Mouse (Mus musculus) limb, embryonic 13.5 days (tissue): ENCODE measurements around the gene Bbs7. TPM values are rescaled to one million over a fixed set of nuclear protein-coding genes. Genes with fewer than 3 reads are reported as not detected.
"Not testable (repeated sequence)": the region's sequence is repeated elsewhere in the genome, so short reads cannot be mapped to it uniquely, and the experiment has no call there.

ENCODE experiments used
- ATAC-seq: fragments of 200-750 bp; cut with Nextera tagmentation; 2 replicates; pipeline ENCODE4 v1.8.0; 2017; ENCODE audit warnings: low read depth, moderate number of reproducible peaks, moderate TSS enrichment; ENCODE audit not compliant: low FRiP score
- H3K27ac ChIP-seq: fragments of 300-500 bp; sonication (generic); 2 replicates; pipeline ENCODE4 v1.5.1; 2015; ENCODE audit warnings: inconsistent platforms, mild to moderate bottlenecking, moderate library complexity
- H3K27me3 ChIP-seq: fragments of 300-500 bp; sonication (generic); 2 replicates; pipeline ENCODE4 v1.6.1; 2015; ENCODE audit warnings: mild to moderate bottlenecking, inconsistent platforms
- H3K36me3 ChIP-seq: fragments of 300-500 bp; sonication (generic); 2 replicates; pipeline ENCODE4 v1.6.1; 2015; ENCODE audit warnings: inconsistent platforms, mild to moderate bottlenecking, moderate library complexity
- H3K4me1 ChIP-seq: fragments of 300-500 bp; sonication (generic); 2 replicates; pipeline ENCODE4 v1.6.1; 2015; ENCODE audit warnings: inconsistent platforms
- H3K4me2 ChIP-seq: fragments of 300-500 bp; sonication (generic); replicated peaks from 2 replicates; pipeline ENCODE4 v1.6.1; 2015; ENCODE audit warnings: inconsistent platforms, mild to moderate bottlenecking, moderate library complexity
- H3K4me3 ChIP-seq: fragments of 300-500 bp; sonication (generic); 2 replicates; pipeline ENCODE4 v1.5.1; 2015; ENCODE audit warnings: moderate library complexity, mild to moderate bottlenecking, inconsistent platforms
- H3K9ac ChIP-seq: fragments of 300-500 bp; sonication (generic); 2 replicates; pipeline ENCODE4 v1.6.1; 2015; ENCODE audit warnings: mild to moderate bottlenecking, inconsistent platforms
- H3K9me3 ChIP-seq: fragments of 300-500 bp; sonication (generic); 2 replicates; pipeline ENCODE4 v1.6.1; 2016; ENCODE audit warnings: inconsistent platforms
- WGBS: fragments of 180-500 bp; shearing (Covaris S2); methylation state at CpG from one replicate; pipeline ENCODE4 v1.1.7; 2015; 5-methylcytosine and 5-hydroxymethylcytosine counted together
- polyA plus RNA-seq: library from polyadenylated mRNA; unstranded; fragments of >200 nt; fragmentation: Nextera tagmentation; extraction: Ambion mirVana; gene quantifications from 2 replicates; pipeline ENCODE4 v1.2.1, GENCODE M21; 2015

The Bbs7 gene
- polyA plus RNA-seq, result 19.8 and 19.9 TPM in 2 replicates

- no peak within 1 kb of the TSS for H3K27ac ChIP-seq
- WGBS, result 3% methylated on average over 38 of the region's 38 CpGs
- H3K9ac ChIP-seq, result peak within 1 kb of the TSS; percentile 73
- peak within 1 kb of the TSS; percentile 69 for H3K4me2 ChIP-seq
- H3K4me3 ChIP-seq, result peak within 1 kb of the TSS; percentile 55
- H3K4me1 ChIP-seq, result peaks cover 9% of the 10 kb centered on the region; the same call in 1 of the 2 replicates
- no peaks in the 10 kb centered on the region for H3K27me3 ChIP-seq
- H3K9me3 ChIP-seq, result no peaks in the 10 kb centered on the region
- no peaks in the 10 kb centered on the region for H3K36me3 ChIP-seq
- peak; percentile 100 for ATAC-seq
Measured at GRCm38 (mm10) chr3:36613202-36613907, at the start of gene Bbs7. TSS of gene Bbs7 (minus strand) at chr3:36613477.

DNA sequence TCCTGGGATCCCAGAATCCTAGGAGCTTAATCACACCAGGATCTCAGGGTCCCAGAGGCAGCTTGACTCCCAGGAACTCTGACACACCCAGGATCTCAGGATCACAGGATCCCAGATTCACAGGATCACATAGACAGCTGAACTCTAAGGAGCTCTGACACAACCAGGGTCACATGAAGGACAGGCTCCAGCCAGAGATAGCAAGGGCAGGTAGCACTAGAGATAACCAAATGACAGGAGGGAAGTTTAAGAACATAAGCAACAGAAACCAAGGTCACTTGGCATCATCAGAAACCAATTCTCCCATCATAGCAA lies 31.9 kb upstream of the Bbs7 start:
- ATAC-seq, result not testable (repeated sequence)

GRCm38 (mm10) chr3:36644554-36645244 lies 31.4 kb upstream of the Bbs7 start:
- 79% methylated on average over 3 of the region's 3 CpGs for WGBS
- no peak for ATAC-seq
- H3K4me1 ChIP-seq, result no peaks in the 10 kb centered on the region
- no peaks in the 10 kb centered on the region for H3K27me3 ChIP-seq
- no peaks in the 10 kb centered on the region for H3K36me3 ChIP-seq
- no peaks in the 10 kb centered on the region for H3K9me3 ChIP-seq
- H3K9ac ChIP-seq, result no peak overlapping the region
- H3K4me3 ChIP-seq, result no peak overlapping the region
- no peak overlapping the region for H3K4me2 ChIP-seq
- no peak overlapping the region for H3K27ac ChIP-seq

More for the DNA sequence above, 31.9 kb upstream of the Bbs7 start:
- not testable (repeated sequence) for H3K36me3 ChIP-seq, H3K27ac ChIP-seq, H3K9ac ChIP-seq, H3K4me2 ChIP-seq, H3K27me3 ChIP-seq, H3K9me3 ChIP-seq, H3K4me1 ChIP-seq, H3K4me3 ChIP-seq

DNA sequence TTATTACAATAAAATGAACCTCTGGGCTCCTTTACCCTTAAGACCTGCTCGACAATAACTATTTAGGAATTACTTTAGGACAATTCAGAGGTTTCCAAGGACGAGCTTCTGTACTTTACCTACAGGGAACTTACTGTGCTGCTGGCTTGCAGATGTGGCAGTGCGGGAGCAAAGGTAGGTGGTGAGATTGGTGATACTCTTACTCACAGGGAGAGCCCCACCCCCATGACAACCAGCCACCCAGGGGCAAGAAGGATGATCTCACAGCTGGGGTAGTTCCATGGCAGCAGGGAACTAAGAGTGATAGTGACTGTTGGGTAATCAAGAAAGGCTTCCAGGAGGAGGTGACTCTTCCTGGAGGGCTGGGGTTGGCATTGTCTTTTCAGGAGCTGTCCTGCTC lies 30.1 kb upstream of the Bbs7 start:
- no peak overlapping the region for H3K9ac ChIP-seq
- ATAC-seq, result no peak
- no peak overlapping the region for H3K4me3 ChIP-seq
- H3K4me2 ChIP-seq, result no peak overlapping the region
- H3K4me1 ChIP-seq, result no peaks in the 10 kb centered on the region
- no peaks in the 10 kb centered on the region for H3K9me3 ChIP-seq
- WGBS, result 75% methylated on average over 3 of the region's 3 CpGs
- H3K27me3 ChIP-seq, result no peaks in the 10 kb centered on the region
- H3K27ac ChIP-seq, result no peak overlapping the region
- no peaks in the 10 kb centered on the region for H3K36me3 ChIP-seq

DNA sequence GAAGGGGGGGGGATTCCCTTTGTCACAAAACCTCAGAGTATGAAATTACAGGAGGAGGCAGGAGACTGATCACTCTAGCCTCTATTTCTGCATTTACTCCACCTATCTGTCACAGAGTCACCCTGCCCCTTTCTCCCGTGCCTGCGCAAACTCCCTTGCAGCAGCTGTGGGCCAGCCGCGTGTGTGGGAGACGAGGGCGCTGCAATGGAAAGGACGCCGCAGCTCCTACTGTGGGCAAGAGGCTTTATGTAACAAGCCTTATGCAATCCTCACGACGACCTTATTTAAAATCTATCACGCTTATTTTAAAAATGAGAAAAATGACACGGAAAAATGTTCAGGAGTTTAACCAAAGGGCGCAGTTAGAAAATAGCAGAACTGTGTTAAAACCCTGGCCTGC lies 29.5 kb upstream of the Bbs7 start:
- ATAC-seq, result no peak
- H3K4me1 ChIP-seq, result no peaks in the 10 kb centered on the region
- H3K9me3 ChIP-seq, result no peaks in the 10 kb centered on the region; the same call in 1 of the 2 replicates
- 71% methylated on average over 13 of the region's 13 CpGs for WGBS
- H3K4me2 ChIP-seq, result no peak overlapping the region
- no peak overlapping the region for H3K4me3 ChIP-seq
- H3K36me3 ChIP-seq, result no peaks in the 10 kb centered on the region
- no peak overlapping the region for H3K27ac ChIP-seq
- H3K9ac ChIP-seq, result no peak overlapping the region
- H3K27me3 ChIP-seq, result no peaks in the 10 kb centered on the region

GRCm38 (mm10) chr3:36640787-36641186 lies 27.5 kb upstream of the Bbs7 start:
- ATAC-seq, result no peak
- no peaks in the 10 kb centered on the region for H3K4me1 ChIP-seq

DNA sequence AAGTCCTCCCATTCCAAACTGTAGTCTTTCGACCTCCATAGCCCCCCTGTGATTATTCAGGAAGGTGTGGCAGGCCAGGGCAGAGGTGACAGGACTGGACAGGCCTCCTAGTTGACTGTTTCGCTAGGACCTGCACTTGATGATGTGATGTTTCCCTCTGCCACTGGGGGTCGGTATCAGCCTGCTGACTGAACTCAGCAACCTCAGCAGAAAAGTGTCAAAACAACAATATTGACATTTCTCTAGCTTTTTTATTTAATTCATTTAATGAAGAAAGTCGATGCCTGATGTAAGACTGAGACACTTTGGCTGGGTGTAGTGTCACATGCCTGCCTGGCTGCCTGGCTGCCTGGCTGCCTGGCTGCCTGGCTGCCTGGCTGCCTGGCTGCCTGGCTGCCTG lies 22.2 kb upstream of the Bbs7 start:
- Histone ChIP-seq H3K9ac (no peak overlapping the region), H3K27ac (no peak overlapping the region), H3K4me2 (no peak overlapping the region), H3K4me3 (no peak overlapping the region), H3K4me1 (no peaks in the 10 kb centered on the region), H3K9me3 (no peaks in the 10 kb centered on the region; the same call in 1 of the 2 replicates), H3K36me3 (no peaks in the 10 kb centered on the region), H3K27me3 (no peaks in the 10 kb centered on the region)
- ATAC-seq, result no peak
- WGBS, result 18% methylated on average over 4 of the region's 4 CpGs

More at GRCm38 (mm10) chr3:36640787-36641186, 27.5 kb upstream of the Bbs7 start:
- 62% methylated on average over 2 of the region's 2 CpGs for WGBS
- H3K4me2 ChIP-seq, result no peak overlapping the region
- H3K36me3 ChIP-seq, result no peaks in the 10 kb centered on the region
- H3K9ac ChIP-seq, result no peak overlapping the region
- H3K9me3 ChIP-seq, result no peaks in the 10 kb centered on the region; the same call in 1 of the 2 replicates
- H3K27ac ChIP-seq, result no peak overlapping the region
- no peak overlapping the region for H3K4me3 ChIP-seq
- H3K27me3 ChIP-seq, result no peaks in the 10 kb centered on the region

GRCm38 (mm10) chr3:36626803-36627202 lies 13.5 kb upstream of the Bbs7 start:
- Histone ChIP-seq H3K9ac (no peak overlapping the region), H3K36me3 (no peaks in the 10 kb centered on the region), H3K27ac (no peak overlapping the region), H3K9me3 (no peaks in the 10 kb centered on the region), H3K4me2 (no peak overlapping the region), H3K4me3 (no peak overlapping the region), H3K27me3 (no peaks in the 10 kb centered on the region), H3K4me1 (no peaks in the 10 kb centered on the region)
- 81% methylated on average over 2 of the region's 2 CpGs for WGBS
- no peak for ATAC-seq

GRCm38 (mm10) chr3:36618181-36618580 lies 4.9 kb upstream of the Bbs7 start:
- H3K4me1 ChIP-seq, result peaks cover 3% of the 10 kb centered on the region; the same call in 1 of the 2 replicates
- WGBS, result 73% methylated on average over 7 of the region's 7 CpGs
- ATAC-seq, result no peak
- H3K4me3 ChIP-seq, result no peak overlapping the region
- H3K27ac ChIP-seq, result no peak overlapping the region
- H3K4me2 ChIP-seq, result no peak overlapping the region
- no peaks in the 10 kb centered on the region for H3K36me3 ChIP-seq
- no peak overlapping the region for H3K9ac ChIP-seq
- no peaks in the 10 kb centered on the region for H3K9me3 ChIP-seq
- H3K27me3 ChIP-seq, result no peaks in the 10 kb centered on the region

GRCm38 (mm10) chr3:36613908-36614255 lies 605 bp upstream of the Bbs7 start:
- Histone ChIP-seq H3K9ac (no peak overlapping the region), H3K27ac (no peak overlapping the region), H3K4me2 (peak overlapping the region; percentile 69), H3K9me3 (no peaks in the 10 kb centered on the region), H3K4me3 (no peak overlapping the region), H3K36me3 (no peaks in the 10 kb centered on the region), H3K27me3 (no peaks in the 10 kb centered on the region), H3K4me1 (peaks cover 9% of the 10 kb centered on the region; the same call in 1 of the 2 replicates)
- WGBS, result 71% methylated on average over 4 of the region's 5 CpGs
- no peak for ATAC-seq

- peak overlapping the region; percentile 55 for H3K4me3 ChIP-seq
- H3K36me3 ChIP-seq, result no peaks in the 10 kb centered on the region
- peaks cover 9% of the 10 kb centered on the region; the same call in 1 of the 2 replicates for H3K4me1 ChIP-seq
- no peak overlapping the region for H3K27ac ChIP-seq
- peak; percentile 28; the same call in 1 of the 2 replicates for ATAC-seq
- 4% methylated on average over 6 of the region's 6 CpGs for WGBS
- peak overlapping the region; percentile 73 for H3K9ac ChIP-seq
- H3K4me2 ChIP-seq, result peak overlapping the region; percentile 69
- no peaks in the 10 kb centered on the region for H3K9me3 ChIP-seq
- no peaks in the 10 kb centered on the region for H3K27me3 ChIP-seq
Measured at GRCm38 (mm10) chr3:36612687-36613086, 590 bp downstream of the Bbs7 start.

DNA sequence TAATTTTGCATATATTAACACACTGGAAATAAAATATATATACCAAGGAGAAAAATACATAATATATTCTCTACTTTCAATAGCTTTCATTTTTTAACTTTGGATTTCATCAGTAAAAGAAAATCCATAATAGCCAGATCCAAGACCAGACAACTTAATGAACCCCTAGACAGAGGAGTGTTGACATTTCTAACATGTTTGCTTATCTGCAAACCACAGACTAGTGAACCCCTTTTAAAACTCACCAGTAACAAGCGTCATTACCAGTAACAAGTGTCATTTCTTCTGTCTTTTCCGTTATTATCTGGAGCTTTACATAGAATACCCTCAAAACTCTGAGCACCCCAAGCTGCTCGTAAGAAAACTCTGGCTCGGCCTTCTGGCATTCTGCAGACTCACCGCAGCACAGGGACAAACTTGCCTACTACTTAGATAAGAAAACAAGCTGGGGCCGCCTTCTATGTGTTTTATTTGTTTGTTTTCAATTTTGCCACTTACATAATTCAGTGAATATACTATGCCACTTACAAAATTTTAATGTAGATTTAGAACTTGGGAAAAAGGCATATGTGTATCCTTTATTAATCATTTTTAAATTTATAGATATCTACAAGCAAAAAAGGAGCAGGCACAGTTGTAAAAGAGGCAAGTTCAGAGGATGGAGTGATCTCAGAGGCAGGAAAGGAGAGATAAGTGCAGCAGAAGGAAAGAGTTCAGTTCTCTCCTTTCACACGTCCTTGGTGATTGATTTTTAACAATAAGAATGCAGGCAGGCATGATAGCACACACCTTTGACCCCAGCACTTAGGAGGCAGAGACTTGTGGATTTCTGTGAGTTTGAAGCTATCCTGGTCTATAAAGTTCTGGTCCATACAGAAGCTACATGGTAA lies 7.1 kb downstream of the Bbs7 start:
- no peaks in the 10 kb centered on the region for H3K27me3 ChIP-seq
- no peak for ATAC-seq
- H3K4me3 ChIP-seq, result no peak overlapping the region
- 84% methylated on average over 7 of the region's 7 CpGs for WGBS
- H3K36me3 ChIP-seq, result peaks cover 3% of the 10 kb centered on the region; the same call in 1 of the 2 replicates
- H3K4me1 ChIP-seq, result no peaks in the 10 kb centered on the region
- H3K9ac ChIP-seq, result no peak overlapping the region
- no peak overlapping the region for H3K4me2 ChIP-seq
- H3K27ac ChIP-seq, result no peak overlapping the region
- H3K9me3 ChIP-seq, result no peaks in the 10 kb centered on the region
